Mouse (Mus musculus): ENCODE data around the gene Crmp1.

DNA sequence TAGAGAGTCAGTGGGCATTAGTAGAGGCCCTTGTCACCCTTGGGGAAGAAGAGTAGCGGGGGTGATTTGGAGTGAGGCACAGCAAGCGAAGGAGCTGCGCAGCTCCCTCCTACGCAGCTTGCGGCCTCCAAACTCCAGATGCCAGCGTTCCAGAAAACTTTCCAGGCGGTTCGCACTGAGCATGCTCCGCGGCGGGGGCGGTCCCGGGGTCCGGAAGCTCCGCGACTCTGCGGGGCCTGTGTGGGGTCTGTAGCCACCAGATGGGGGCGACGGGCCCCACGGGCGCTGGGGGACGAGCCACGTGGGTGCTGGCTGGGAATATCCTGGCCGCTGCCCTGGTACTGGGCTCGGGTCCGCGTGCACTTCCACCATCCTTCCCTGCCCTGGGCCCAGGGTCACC, 96.5 kb downstream of the Crmp1 start, which contains the start of gene Evc2:
- TF ChIP-seq CTCF (IDR thresholded peaks at IDR 0.05; ENCODE audit: low read depth): peak; percentile 53
- no peak for TF ChIP-seq EP300 (optimal IDR thresholded peaks at IDR 0.05)
